Mouse (Mus musculus) myocyte (in vitro differentiated cells): ENCODE measurements around the gene Ndel1. TPM values are rescaled to one million over a fixed set of nuclear protein-coding genes. Genes with fewer than 3 reads are reported as not detected.

Source experiments
- H3K27me3 ChIP-seq: one replicate; pipeline ENCODE4 v1.6.1; 2011; ENCODE audit not compliant: control insufficient read depth, insufficient read depth, insufficient read length
- H3K36me3 ChIP-seq: one replicate; pipeline ENCODE4 v1.6.1; 2011; ENCODE audit not compliant: control insufficient read depth, insufficient read depth
- H3K4me2 ChIP-seq: one replicate; pipeline ENCODE4 v1.6.1; 2011; ENCODE audit warnings: low read depth, control low read depth
- H3K4me3 ChIP-seq: one replicate; pipeline ENCODE4 v1.5.1; 2011; ENCODE audit warnings: mild to moderate bottlenecking, control low read depth, moderate library complexity
- H3K79me2 ChIP-seq: one replicate; pipeline ENCODE4 v1.6.1; 2011; ENCODE audit not compliant: control insufficient read depth, insufficient read depth
- H3ac ChIP-seq: one replicate; pipeline ENCODE4 v1.6.1; 2011; ENCODE audit not compliant: control insufficient read depth, insufficient read length
- CEBPB ChIP-seq: IDR thresholded peaks from 2 replicates; pipeline ENCODE4 v1.6.1; 2011; ENCODE audit warnings: mild to moderate bottlenecking, moderate library complexity; ENCODE audit not compliant: poor library complexity, insufficient read depth, severe bottlenecking
- E2F4 ChIP-seq: IDR thresholded peaks from one replicate; pipeline ENCODE4 v1.6.1; 2011; ENCODE audit warnings: mild to moderate bottlenecking, control low read depth, moderate library complexity; ENCODE audit not compliant: insufficient read depth
- MAX ChIP-seq: IDR thresholded peaks from one replicate; pipeline ENCODE4 v1.6.1; 2011; ENCODE audit warnings: low read depth, mild to moderate bottlenecking, control low read depth
- MYOD1 ChIP-seq, 3 experiments: IDR thresholded peaks; one replicate each; pipeline ENCODE4 v1.6.1; 2011; ENCODE audit warnings: control low read depth in 2 of 3, low read depth in 2 of 3, mild to moderate bottlenecking in 2 of 3, moderate library complexity in 1 of 3; ENCODE audit not compliant: insufficient read length in 2 of 3, control insufficient read depth in 1 of 3
- MYOG ChIP-seq, 3 experiments: IDR thresholded peaks; one replicate each; pipeline ENCODE4 v1.6.1; 2011; ENCODE audit warnings: control low read depth in 2 of 3, low read depth in 2 of 3, mild to moderate bottlenecking in 2 of 3; ENCODE audit not compliant: insufficient read length in 2 of 3, control insufficient read depth in 1 of 3, insufficient read depth in 1 of 3
- POLR2A ChIP-seq: IDR thresholded peaks from one replicate; pipeline ENCODE4 v1.6.1; 2011; ENCODE audit warnings: low read depth, mild to moderate bottlenecking, control low read depth, moderate library complexity; ENCODE audit not compliant: insufficient read length
- POLR2AphosphoS2 ChIP-seq: IDR thresholded peaks from one replicate; pipeline ENCODE4 v1.6.1; 2011; ENCODE audit warnings: low read depth, control low read depth; ENCODE audit not compliant: insufficient read length
- REST ChIP-seq: IDR thresholded peaks from one replicate; pipeline ENCODE4 v1.6.1; 2011; ENCODE audit warnings: mild to moderate bottlenecking, control low read depth, moderate library complexity; ENCODE audit not compliant: insufficient read depth, insufficient read length
- SRF ChIP-seq: IDR thresholded peaks from one replicate; pipeline ENCODE4 v1.6.1; 2011; ENCODE audit warnings: low read depth; ENCODE audit not compliant: control insufficient read depth, insufficient read length
- TCF12 ChIP-seq: IDR thresholded peaks from one replicate; pipeline ENCODE4 v1.6.1; 2011; ENCODE audit warnings: mild to moderate bottlenecking, control low read depth; ENCODE audit not compliant: poor library complexity, insufficient read depth, severe bottlenecking
- TCF3 ChIP-seq: IDR thresholded peaks from one replicate; pipeline ENCODE4 v1.6.1; 2011; ENCODE audit warnings: low read depth, control low read depth; ENCODE audit not compliant: insufficient read length
- USF1 ChIP-seq: IDR thresholded peaks from one replicate; pipeline ENCODE4 v1.6.1; 2011; ENCODE audit warnings: low read depth, mild to moderate bottlenecking, control low read depth, moderate library complexity
- polyA plus RNA-seq: library from polyadenylated mRNA; unstranded; fragments of >200 nt; fragmentation: generic; extraction: Trizol; gene quantifications from one replicate; pipeline ENCODE4 v1.2.1, GENCODE M21; 2012; ENCODE audit warnings: missing spikeins

Gene Ndel1
- polyA plus RNA-seq, 1 experiment, result 36.7 TPM

DNA sequence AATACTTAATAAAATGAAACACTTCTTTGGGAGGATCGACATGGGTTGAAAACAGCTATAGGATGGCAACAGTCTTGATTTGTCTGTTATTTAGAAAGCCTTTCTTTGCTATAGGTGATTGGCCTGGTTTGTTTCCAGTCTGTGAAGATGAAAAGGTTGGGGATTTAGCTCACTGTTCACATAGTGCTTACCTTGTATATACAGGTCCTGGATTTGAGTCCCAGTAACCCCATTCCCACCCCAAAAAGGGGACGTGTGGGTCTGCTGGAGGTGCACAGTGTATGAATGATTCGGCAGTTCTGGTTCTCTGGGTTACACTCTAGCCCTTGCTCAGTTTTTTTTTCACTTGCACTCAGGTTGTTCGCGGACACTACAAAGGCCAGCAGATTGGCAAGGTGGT is 31.2 kb upstream of the Ndel1 start:
- Histone ChIP-seq H3ac (no peak overlapping the region), H3K4me2 (peak overlapping the region; percentile 78), H3K27me3 (peaks cover 5% of the 10 kb centered on the region), H3K36me3 (peaks cover 10% of the 10 kb centered on the region), H3K79me2 (peaks cover 14% of the 10 kb centered on the region), H3K4me3 (peak overlapping the region; percentile 85)
- no peak for TF ChIP-seq CEBPB
- no peak for TF ChIP-seq MAX
- no peak for TF ChIP-seq MYOG (IDR thresholded peaks at IDR 0.05; ENCODE audit: control insufficient read depth in 1 of 3, insufficient read depth in 1 of 3, insufficient read length in 2 of 3, low read depth in 2 of 3)
- no peak for TF ChIP-seq POLR2A
- TF ChIP-seq E2F4, result no peak
- no peak for TF ChIP-seq USF1

- peaks cover 14% of the 10 kb centered on the region for H3K79me2 ChIP-seq
- TF ChIP-seq POLR2A, result no peak
- TF ChIP-seq REST, result no peak
- no peak for TF ChIP-seq USF1
- TF ChIP-seq SRF, result no peak
- TF ChIP-seq E2F4, result no peak
- TF ChIP-seq MYOD1 (IDR thresholded peaks at IDR 0.05; ENCODE audit: control insufficient read depth in 1 of 3, insufficient read length in 2 of 3, low read depth in 2 of 3), result no peak
- no peak for TF ChIP-seq POLR2AphosphoS2
- TF ChIP-seq TCF3, result no peak
- TF ChIP-seq MYOG (IDR thresholded peaks at IDR 0.05; ENCODE audit: control insufficient read depth in 1 of 3, insufficient read depth in 1 of 3, insufficient read length in 2 of 3, low read depth in 2 of 3), result no peak
- no peak for TF ChIP-seq MAX
- TF ChIP-seq CEBPB, result no peak
- no peak for TF ChIP-seq TCF12
- H3K27me3 ChIP-seq, result peaks cover 5% of the 10 kb centered on the region
- H3K4me2 ChIP-seq, result peak overlapping the region; percentile 78
- H3K36me3 ChIP-seq, result peaks cover 10% of the 10 kb centered on the region
- H3ac ChIP-seq, result peak overlapping the region; percentile 37
- peak overlapping the region; percentile 85 for H3K4me3 ChIP-seq
Measured at GRCm38 (mm10) chr11:68902367-68902766, 30.7 kb upstream of the Ndel1 start.

- H3ac ChIP-seq, result peak overlapping the region; percentile 37
- H3K4me3 ChIP-seq, result peak overlapping the region; percentile 85
- peak overlapping the region; percentile 78 for H3K4me2 ChIP-seq
- H3K79me2 ChIP-seq, result peaks cover 14% of the 10 kb centered on the region
- TF ChIP-seq POLR2AphosphoS2 (no peak), REST (no peak), USF1 (no peak), CEBPB (no peak), MAX (no peak), POLR2A (no peak), TCF3 (no peak), SRF (no peak), TCF12 (no peak), MYOD1 (IDR thresholded peaks at IDR 0.05; ENCODE audit: control insufficient read depth in 1 of 3, insufficient read length in 2 of 3, low read depth in 2 of 3) (no peak), E2F4 (no peak), MYOG (IDR thresholded peaks at IDR 0.05; ENCODE audit: control insufficient read depth in 1 of 3, insufficient read depth in 1 of 3, insufficient read length in 2 of 3, low read depth in 2 of 3) (no peak)
- H3K36me3 ChIP-seq, result peaks cover 10% of the 10 kb centered on the region
- peaks cover 5% of the 10 kb centered on the region for H3K27me3 ChIP-seq
Measured at GRCm38 (mm10) chr11:68902047-68902364, 30.3 kb upstream of the Ndel1 start.

DNA sequence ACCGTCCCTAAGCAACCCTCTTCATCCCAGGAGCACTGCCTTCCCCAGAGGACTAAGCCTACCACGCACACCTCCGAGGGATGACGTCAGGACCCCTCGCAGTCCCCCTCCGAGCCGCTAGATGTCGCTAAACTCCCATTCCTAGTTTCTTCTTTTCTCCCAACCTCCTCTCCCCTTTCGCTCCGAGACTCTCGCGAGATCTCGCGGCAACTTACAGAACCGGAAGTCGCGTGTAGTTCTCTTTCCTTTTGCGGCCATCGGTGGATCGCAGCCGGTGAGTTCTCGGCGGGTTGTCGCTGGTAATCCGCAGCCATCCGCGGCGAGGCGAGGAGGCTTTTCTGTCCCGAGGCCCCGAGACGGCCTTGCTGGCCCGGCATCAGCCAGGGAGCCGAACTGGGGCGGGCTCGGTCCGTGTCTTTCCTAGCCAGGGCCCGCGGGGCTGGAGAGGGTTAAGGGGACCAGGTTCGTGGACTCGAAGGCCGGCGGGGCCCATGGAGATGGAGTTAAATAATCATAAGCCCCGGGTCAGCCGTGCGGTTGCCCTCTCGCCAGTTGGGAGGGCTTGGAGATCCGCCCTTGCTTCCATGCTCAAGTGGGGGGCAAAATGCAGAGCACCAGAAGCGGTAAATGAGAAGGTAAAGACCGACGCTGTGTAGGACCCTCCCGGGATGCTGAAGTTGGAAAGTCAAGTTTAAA is 29.8 kb upstream of the Ndel1 start, which contains the start of gene Rpl26:
Gene Rpl26, plus strand, starts transcription at position 233 of the 696 bp plus-strand sequence.
- Histone ChIP-seq H3K4me3 (peak within 1 kb of the TSS; percentile 85), H3K79me2 (peaks cover 14% of the 10 kb centered on the region), H3ac (peak within 1 kb of the TSS; percentile 37), H3K27me3 (peaks cover 5% of the 10 kb centered on the region), H3K4me2 (peak within 1 kb of the TSS; percentile 80), H3K36me3 (peaks cover 10% of the 10 kb centered on the region)
- TF ChIP-seq USF1 (no peak), MYOG (IDR thresholded peaks at IDR 0.05; ENCODE audit: control insufficient read depth in 1 of 3, insufficient read depth in 1 of 3, insufficient read length in 2 of 3, low read depth in 2 of 3) (no peak), MYOD1 (IDR thresholded peaks at IDR 0.05; ENCODE audit: control insufficient read depth in 1 of 3, insufficient read length in 2 of 3, low read depth in 2 of 3) (no peak), REST (peak; percentile 44), E2F4 (no peak), CEBPB (no peak), SRF (peak; percentile 91), TCF3 (no peak), POLR2A (peak; percentile 95), TCF12 (no peak), MAX (no peak), POLR2AphosphoS2 (peak; percentile 96)
